Mouse (Mus musculus): ENCODE data around the gene Eif3g. TPM values are rescaled to one million over a fixed set of nuclear protein-coding genes. Genes with fewer than 3 reads are reported as not detected.

Eif3g gene
- total RNA-seq, 2 experiments from 2014 or later = 116 to 126 TPM

GRCm38 (mm10) chr9:20888386-20888765 lies 10.0 kb downstream of the Eif3g start:
- DNase-seq = no peak

- peak; percentile 95 for DNase-seq
Observed at GRCm38 (mm10) chr9:20887704-20888385, 10.6 kb downstream of the Eif3g start, which contains the start of gene Ppan. TSS of gene Ppan (plus strand) at chr9:20888175.

- no peak for DNase-seq
Observed at GRCm38 (mm10) chr9:20887191-20887590, 11.2 kb downstream of the Eif3g start.

- no peak for DNase-seq
Observed at GRCm38 (mm10) chr9:20886563-20886962, 11.9 kb downstream of the Eif3g start.

- DNase-seq = no peak
Observed at GRCm38 (mm10) chr9:20879097-20879792, 19.2 kb downstream of the Eif3g start, which contains the start of gene Angptl6. TSS of gene Angptl6 (minus strand) at chr9:20879727.

GRCm38 (mm10) chr9:20878710-20879065 lies 19.7 kb downstream of the Eif3g start:
- DNase-seq = no peak

- peak; percentile 100 for DNase-seq
Observed at GRCm38 (mm10) chr9:20878041-20878709, 20.2 kb downstream of the Eif3g start.

- DNase-seq = no peak
Observed at GRCm38 (mm10) chr9:20877118-20878040, 21.0 kb downstream of the Eif3g start.

- DNase-seq = no peak
Observed at GRCm38 (mm10) chr9:20876318-20877117, 21.9 kb downstream of the Eif3g start.

GRCm38 (mm10) chr9:20875021-20875790 lies 23.2 kb downstream of the Eif3g start:
- DNase-seq = no peak

GRCm38 (mm10) chr9:20873521-20873920 lies 24.9 kb downstream of the Eif3g start:
- DNase-seq = no peak

- DNase-seq = no peak
Observed at GRCm38 (mm10) chr9:20872991-20873390, 25.4 kb downstream of the Eif3g start.

GRCm38 (mm10) chr9:20870211-20871173 lies 27.9 kb downstream of the Eif3g start:
- DNase-seq = peak; percentile 14

GRCm38 (mm10) chr9:20869246-20869645 lies 29.2 kb downstream of the Eif3g start:
- peak; percentile 37 for DNase-seq

- DNase-seq = peak; percentile 62
Observed at GRCm38 (mm10) chr9:20868448-20869001, 29.9 kb downstream of the Eif3g start, which contains the start of gene A230050P20Rik. TSS of gene A230050P20Rik (plus strand) at chr9:20868642.

- DNase-seq = no peak
Observed at GRCm38 (mm10) chr9:20866879-20867278, 31.5 kb downstream of the Eif3g start.

GRCm38 (mm10) chr9:20862225-20862624 lies 36.2 kb downstream of the Eif3g start:
- no peak for DNase-seq

GRCm38 (mm10) chr9:20861821-20862220 lies 36.6 kb downstream of the Eif3g start:
- DNase-seq = peak; percentile 46

GRCm38 (mm10) chr9:20859926-20860325 lies 38.5 kb downstream of the Eif3g start:
- DNase-seq = no peak

All from heart, postnatal 4 days (tissue).